Mouse (Mus musculus): Measurements from ENCODE around the gene Hist1h2ad. TPM values are rescaled to one million over a fixed set of nuclear protein-coding genes. Genes with fewer than 3 reads are reported as not detected.
"Not testable (repeated sequence)": the region's sequence is repeated elsewhere in the genome, so short reads cannot be mapped to it uniquely, and the experiment has no call there.

The Hist1h2ad gene
- polyA plus RNA-seq, 1 experiment from 2014 or later = 3.2 TPM

DNA sequence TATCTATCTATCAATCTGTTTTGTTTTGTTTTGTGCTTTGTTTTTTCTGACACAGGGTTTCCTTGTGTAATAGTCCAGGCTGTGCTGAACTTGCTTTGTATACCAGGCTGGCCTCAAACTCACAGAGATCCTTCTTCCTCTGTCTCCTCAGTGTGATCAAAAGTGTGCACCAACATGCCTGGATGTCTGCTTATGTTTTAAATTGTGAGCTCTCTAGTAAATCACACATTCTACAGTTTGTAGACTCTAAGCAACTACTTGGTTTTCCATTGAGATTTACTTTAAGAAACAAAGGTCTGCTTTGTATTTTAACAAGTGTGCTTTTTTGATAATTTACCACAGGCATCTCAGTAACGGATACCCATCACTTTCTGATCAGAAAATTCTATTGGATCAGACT is 3.7 kb downstream of the Hist1h2ad start:
- Histone ChIP-seq H3K27ac (ENCODE audit: low read depth, low read length) (no peak overlapping the region), H3K9ac (ENCODE audit: low read length) (no peak overlapping the region), H3K4me3 (ENCODE audit: low read depth, low read length) (no peak overlapping the region), H3K4me1 (ENCODE audit: control insufficient read depth, insufficient read depth, low read length) (peaks cover 30% of the 10 kb centered on the region), H3K36me3 (ENCODE audit: control insufficient read depth, insufficient read depth, low read length) (no peaks in the 10 kb centered on the region), H3K27me3 (replicated peaks; ENCODE audit: control insufficient read depth, insufficient read depth, low read length) (no peaks in the 10 kb centered on the region), H3K9me3 (replicated peaks; ENCODE audit: control insufficient read depth, low read length) (no peaks in the 10 kb centered on the region), H3K4me2 (ENCODE audit: low read length) (no peak overlapping the region)
- ATAC-seq (no peak), DNase-seq (ENCODE audit: low spot score) (no peak)
- WGBS = 95% methylated on average over 1 of the region's 1 CpGs

DNA sequence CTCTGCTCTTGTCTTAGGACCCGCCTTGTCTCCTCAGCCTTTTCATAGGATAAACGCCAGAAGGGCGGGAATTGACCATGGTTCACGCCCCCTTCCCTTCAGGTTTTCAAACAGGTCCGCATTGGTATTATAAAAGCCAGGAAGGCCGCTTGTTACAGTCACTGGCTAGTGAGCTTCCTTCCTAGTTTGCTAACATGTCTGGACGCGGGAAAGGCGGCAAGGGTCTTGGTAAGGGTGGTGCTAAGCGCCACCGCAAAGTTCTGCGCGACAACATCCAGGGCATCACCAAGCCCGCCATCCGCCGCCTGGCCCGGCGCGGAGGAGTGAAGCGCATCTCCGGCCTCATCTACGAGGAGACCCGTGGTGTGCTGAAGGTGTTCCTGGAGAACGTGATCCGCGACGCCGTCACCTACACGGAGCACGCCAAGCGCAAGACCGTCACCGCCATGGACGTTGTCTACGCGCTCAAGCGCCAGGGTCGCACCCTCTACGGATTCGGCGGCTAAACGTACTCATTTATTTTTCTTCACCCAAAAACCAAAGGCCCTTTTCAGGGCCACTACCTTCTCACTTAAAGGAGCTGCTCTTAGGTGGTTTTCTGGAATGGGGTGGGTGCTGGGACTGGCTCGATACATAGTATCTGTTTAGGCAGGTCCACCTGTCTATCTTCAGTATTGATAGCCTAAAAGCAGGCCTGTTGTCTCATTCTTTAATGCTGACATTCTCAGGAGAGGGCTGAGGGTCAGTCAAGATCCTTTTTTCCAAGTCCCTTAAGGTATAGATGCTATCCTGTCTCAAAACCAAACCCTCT is 7.4 kb downstream of the Hist1h2ad start, which contains the start of gene Hist1h4d:
Gene Hist1h4d, plus strand, starts transcription at position 191 of the 811 bp plus-strand sequence.
- peak within 1 kb of the TSS; percentile 96 for H3K27ac ChIP-seq (ENCODE audit: low read depth, low read length)
- no peaks in the 10 kb centered on the region for H3K27me3 ChIP-seq (replicated peaks; ENCODE audit: control insufficient read depth, insufficient read depth, low read length)
- no peaks in the 10 kb centered on the region for H3K36me3 ChIP-seq (ENCODE audit: control insufficient read depth, insufficient read depth, low read length)
- peak; percentile 99 for DNase-seq (ENCODE audit: low spot score)
- H3K4me3 ChIP-seq (ENCODE audit: low read depth, low read length) = peak within 1 kb of the TSS; percentile 45
- under 1% methylated on average over 43 of the region's 43 CpGs for WGBS
- no peaks in the 10 kb centered on the region for H3K9me3 ChIP-seq (replicated peaks; ENCODE audit: control insufficient read depth, low read length)
- H3K4me2 ChIP-seq (ENCODE audit: low read length) = peak within 1 kb of the TSS; percentile 93
- peak; percentile 87 for ATAC-seq
- peak within 1 kb of the TSS; percentile 74 for H3K9ac ChIP-seq (ENCODE audit: low read length)
- H3K4me1 ChIP-seq (ENCODE audit: control insufficient read depth, insufficient read depth, low read length) = peaks cover 31% of the 10 kb centered on the region

DNA sequence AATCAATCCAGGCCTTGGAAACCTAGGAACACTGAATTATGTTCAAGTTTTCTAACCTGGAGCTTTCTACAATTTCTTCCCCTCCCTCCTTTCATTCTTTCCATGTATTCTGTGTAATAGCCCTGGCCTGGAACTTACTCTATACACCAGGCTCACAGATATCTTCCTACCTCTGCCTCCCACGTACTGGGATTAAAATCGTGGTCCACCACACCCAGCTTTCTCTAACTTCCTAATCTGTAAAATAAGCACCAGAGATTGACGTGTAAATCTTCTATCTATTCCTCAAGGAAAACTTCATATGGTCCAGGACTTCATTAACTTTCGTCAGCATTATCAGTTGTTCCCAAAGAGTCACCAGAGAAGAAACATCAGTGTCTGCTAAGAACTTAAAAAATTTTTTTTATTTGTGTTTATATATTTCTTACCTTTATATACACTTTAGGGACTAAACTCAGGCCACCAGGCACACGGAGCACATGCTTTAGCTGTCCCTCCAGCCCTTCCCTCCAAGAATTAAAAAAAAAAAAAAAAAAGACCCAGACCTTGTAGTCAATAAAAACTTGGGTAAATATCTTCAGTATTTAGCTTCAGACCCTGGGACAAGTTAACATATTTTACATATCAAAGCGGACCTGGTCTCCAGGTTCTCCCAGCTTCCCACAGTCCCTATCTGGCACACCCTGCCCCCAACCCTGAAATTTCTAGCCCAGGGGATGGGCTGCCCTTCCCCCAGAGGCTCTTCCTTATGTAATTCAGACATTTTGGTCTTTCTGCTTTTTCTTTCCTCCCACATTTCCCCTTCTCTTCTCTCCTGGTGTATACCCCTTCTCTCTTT is 8.3 kb downstream of the Hist1h2ad start:
- Histone ChIP-seq H3K4me3 (ENCODE audit: low read depth, low read length) (peak overlapping the region; percentile 45), H3K4me2 (ENCODE audit: low read length) (peak overlapping the region; percentile 93), H3K9ac (ENCODE audit: low read length) (peak overlapping the region; percentile 74), H3K27ac (ENCODE audit: low read depth, low read length) (peak overlapping the region; percentile 96), H3K36me3 (ENCODE audit: control insufficient read depth, insufficient read depth, low read length) (no peaks in the 10 kb centered on the region), H3K9me3 (replicated peaks; ENCODE audit: control insufficient read depth, low read length) (no peaks in the 10 kb centered on the region), H3K4me1 (ENCODE audit: control insufficient read depth, insufficient read depth, low read length) (peaks cover 28% of the 10 kb centered on the region), H3K27me3 (replicated peaks; ENCODE audit: control insufficient read depth, insufficient read depth, low read length) (no peaks in the 10 kb centered on the region)
- DNase-seq (ENCODE audit: low spot score) = peak; percentile 15
- WGBS = 5% methylated on average over 6 of the region's 6 CpGs
- ATAC-seq = no peak

DNA sequence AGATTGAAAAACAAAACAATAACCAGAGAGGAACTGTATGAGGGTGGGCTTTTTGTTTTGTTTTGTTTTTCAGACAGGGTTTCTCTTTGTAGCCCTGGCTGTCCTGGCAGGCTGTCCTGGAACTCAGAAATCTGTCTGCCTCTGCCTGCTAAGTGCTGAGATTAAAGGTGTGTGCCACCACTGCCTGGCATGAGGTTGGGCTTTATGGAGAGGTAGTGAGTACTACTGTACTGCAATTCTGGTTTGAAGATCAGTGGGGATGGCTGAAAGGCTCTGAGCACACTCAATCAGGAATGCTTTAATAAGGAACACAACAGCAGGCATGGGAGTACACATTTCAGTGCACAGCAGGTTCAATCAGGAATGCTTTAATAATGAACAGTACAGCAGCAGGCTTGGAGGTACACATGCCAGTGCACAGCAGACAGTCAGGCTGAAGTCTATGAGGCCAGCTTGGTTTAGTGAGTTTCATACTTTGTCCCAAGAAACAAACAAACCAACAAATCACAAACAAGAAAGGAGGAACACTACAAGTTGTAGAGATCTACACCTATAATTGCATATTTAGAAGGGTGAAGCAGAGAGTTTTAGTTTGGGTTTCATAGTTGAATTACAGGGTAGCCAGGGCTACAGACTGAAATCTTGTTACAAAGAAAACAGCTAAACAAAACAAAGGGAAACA is 9.3 kb downstream of the Hist1h2ad start:
- Histone ChIP-seq H3K27ac (ENCODE audit: low read depth, low read length) (peak overlapping the region; percentile 96), H3K9ac (ENCODE audit: low read length) (no peak overlapping the region), H3K4me2 (ENCODE audit: low read length) (peak overlapping the region; percentile 93), H3K27me3 (replicated peaks; ENCODE audit: control insufficient read depth, insufficient read depth, low read length) (no peaks in the 10 kb centered on the region), H3K4me3 (ENCODE audit: low read depth, low read length) (no peak overlapping the region), H3K36me3 (ENCODE audit: control insufficient read depth, insufficient read depth, low read length) (no peaks in the 10 kb centered on the region), H3K9me3 (replicated peaks; ENCODE audit: control insufficient read depth, low read length) (no peaks in the 10 kb centered on the region), H3K4me1 (ENCODE audit: control insufficient read depth, insufficient read depth, low read length) (peaks cover 28% of the 10 kb centered on the region)
- ATAC-seq (no peak), DNase-seq (ENCODE audit: low spot score) (peak; percentile 15)

DNA sequence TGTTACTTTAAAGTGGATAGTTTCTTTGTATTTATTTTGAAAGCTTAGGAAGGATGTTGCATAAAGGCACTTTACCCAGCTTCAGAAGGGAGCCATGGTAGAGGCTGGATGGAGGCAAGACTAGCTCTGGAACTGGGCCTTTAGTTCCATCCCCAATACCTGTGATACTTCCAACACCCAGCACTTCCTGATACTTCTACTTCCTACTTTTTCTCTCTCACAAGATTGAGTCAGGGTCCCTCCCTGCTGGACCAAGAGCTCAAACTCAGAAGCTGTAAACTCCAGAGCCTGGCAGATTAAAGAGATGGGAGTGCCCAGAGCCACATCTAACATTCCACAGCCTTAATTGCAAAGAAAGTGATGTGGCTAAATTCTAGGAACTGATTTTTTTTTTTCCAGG is 10.2 kb downstream of the Hist1h2ad start:
- peak; percentile 6 for DNase-seq (ENCODE audit: low spot score)
- no peak for ATAC-seq
- H3K4me1 ChIP-seq (ENCODE audit: control insufficient read depth, insufficient read depth, low read length) = peaks cover 28% of the 10 kb centered on the region
- H3K9me3 ChIP-seq (replicated peaks; ENCODE audit: control insufficient read depth, low read length) = no peaks in the 10 kb centered on the region
- no peaks in the 10 kb centered on the region for H3K36me3 ChIP-seq (ENCODE audit: control insufficient read depth, insufficient read depth, low read length)
- peak overlapping the region; percentile 96 for H3K27ac ChIP-seq (ENCODE audit: low read depth, low read length)
- H3K4me3 ChIP-seq (ENCODE audit: low read depth, low read length) = peak overlapping the region; percentile 42
- peak overlapping the region; percentile 93 for H3K4me2 ChIP-seq (ENCODE audit: low read length)
- H3K9ac ChIP-seq (ENCODE audit: low read length) = peak overlapping the region; percentile 72
- no peaks in the 10 kb centered on the region for H3K27me3 ChIP-seq (replicated peaks; ENCODE audit: control insufficient read depth, insufficient read depth, low read length)

DNA sequence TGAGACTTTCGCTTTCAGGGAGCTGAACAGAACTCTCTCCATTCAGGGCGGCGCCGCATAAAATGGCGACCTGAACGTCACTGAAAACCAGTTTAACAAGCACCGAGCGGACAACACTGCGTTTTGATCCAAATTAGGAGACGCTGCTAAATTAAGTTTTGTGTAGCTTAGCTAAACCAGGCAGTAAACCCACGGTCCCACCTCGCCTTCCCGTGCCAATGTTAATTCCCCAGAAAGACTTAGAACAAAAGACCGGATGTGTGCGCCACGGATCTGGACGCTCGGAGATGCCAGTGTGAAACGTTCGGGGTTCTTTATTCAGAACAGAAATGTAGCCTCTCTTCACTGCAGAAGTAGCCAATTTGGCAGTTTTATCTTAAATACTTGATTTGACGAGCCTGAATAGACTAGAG is 10.9 kb downstream of the Hist1h2ad start:
- WGBS = under 1% methylated on average over 21 of the region's 21 CpGs
- 0 out of 2 replicates have a peak, but pooled peaks have one; percentile 21 for ATAC-seq
- peak overlapping the region; percentile 93 for H3K4me2 ChIP-seq (ENCODE audit: low read length)

DNA sequence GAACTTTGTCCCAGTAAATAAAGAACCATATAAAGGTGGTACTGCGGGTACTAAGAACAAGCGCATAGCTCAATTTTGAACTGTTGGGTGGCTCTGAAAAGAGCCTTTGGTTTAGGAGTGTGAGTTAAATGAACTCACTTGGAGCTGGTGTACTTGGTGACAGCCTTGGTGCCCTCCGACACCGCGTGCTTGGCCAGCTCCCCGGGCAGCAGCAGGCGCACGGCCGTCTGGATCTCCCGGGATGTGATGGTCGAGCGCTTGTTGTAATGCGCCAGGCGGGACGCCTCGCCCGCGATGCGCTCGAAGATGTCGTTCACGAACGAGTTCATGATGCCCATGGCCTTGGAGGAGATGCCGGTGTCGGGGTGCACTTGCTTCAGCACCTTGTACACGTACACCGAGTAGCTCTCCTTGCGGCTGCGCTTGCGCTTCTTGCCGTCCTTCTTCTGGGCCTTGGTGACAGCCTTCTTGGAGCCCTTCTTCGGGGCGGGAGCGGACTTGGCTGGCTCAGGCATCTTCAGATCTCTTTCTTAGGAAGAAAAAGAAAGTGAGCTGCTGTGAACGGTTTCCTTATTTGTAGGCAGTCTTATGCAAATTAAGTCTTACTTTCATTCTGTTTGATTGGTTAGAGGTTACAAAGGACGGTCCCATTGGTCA is 11.4 kb downstream of the Hist1h2ad start:
- H3K4me2 ChIP-seq (ENCODE audit: low read length) = peak overlapping the region; percentile 93
- WGBS = under 1% methylated on average over 28 of the region's 36 CpGs
- H3K27me3 ChIP-seq (replicated peaks; ENCODE audit: control insufficient read depth, insufficient read depth, low read length); H3K9me3 ChIP-seq (replicated peaks; ENCODE audit: control insufficient read depth, low read length); H3K36me3 ChIP-seq (ENCODE audit: control insufficient read depth, insufficient read depth, low read length): not testable (repeated sequence)
- H3K27ac ChIP-seq (ENCODE audit: low read depth, low read length) = peak overlapping the region; percentile 96
- peak overlapping the region; percentile 72 for H3K9ac ChIP-seq (ENCODE audit: low read length)
- H3K4me1 ChIP-seq (ENCODE audit: control insufficient read depth, insufficient read depth, low read length) = peaks cover 28% of the 10 kb centered on the region
- ATAC-seq = peak; percentile 87
- H3K4me3 ChIP-seq (ENCODE audit: low read depth, low read length) = peak overlapping the region; percentile 42
- peak; percentile 98 for DNase-seq (ENCODE audit: low spot score)

More for the DNA sequence above, 10.9 kb downstream of the Hist1h2ad start:
- peak overlapping the region; percentile 72 for H3K9ac ChIP-seq (ENCODE audit: low read length)
- H3K4me1 ChIP-seq (ENCODE audit: control insufficient read depth, insufficient read depth, low read length) = peaks cover 28% of the 10 kb centered on the region
- H3K36me3 ChIP-seq (ENCODE audit: control insufficient read depth, insufficient read depth, low read length) = no peaks in the 10 kb centered on the region
- H3K27me3 ChIP-seq (replicated peaks; ENCODE audit: control insufficient read depth, insufficient read depth, low read length) = no peaks in the 10 kb centered on the region
- H3K9me3 ChIP-seq (replicated peaks; ENCODE audit: control insufficient read depth, low read length) = no peaks in the 10 kb centered on the region
- H3K27ac ChIP-seq (ENCODE audit: low read depth, low read length) = peak overlapping the region; percentile 96
- H3K4me3 ChIP-seq (ENCODE audit: low read depth, low read length) = peak overlapping the region; percentile 42
- peak; percentile 84 for DNase-seq (ENCODE audit: low spot score)

All from forebrain, embryonic 14.5 days (tissue).